Mouse (Mus musculus) thymus, postnatal 0 days (tissue): ENCODE measurements around the gene Rfxap. TPM values are rescaled to one million over a fixed set of nuclear protein-coding genes. Genes with fewer than 3 reads are reported as not detected.
"Not testable (repeated sequence)": the region's sequence is repeated elsewhere in the genome, so short reads cannot be mapped to it uniquely, and the experiment has no call there.

Experiments
- DNase-seq: peaks from one replicate; pipeline ENCODE4 v3.0.0-alpha.2; 2015; ENCODE audit warnings: low spot score
- polyA plus RNA-seq: library from polyadenylated mRNA; unstranded; fragments of >200 nt; fragmentation: Nextera tagmentation; extraction: Ambion mirVana; gene quantifications from 2 replicates; pipeline ENCODE4 v1.2.1, GENCODE M21; 2015

Gene Rfxap
- polyA plus RNA-seq, 1 experiment from 2014 or later = 52.2 TPM

DNA sequence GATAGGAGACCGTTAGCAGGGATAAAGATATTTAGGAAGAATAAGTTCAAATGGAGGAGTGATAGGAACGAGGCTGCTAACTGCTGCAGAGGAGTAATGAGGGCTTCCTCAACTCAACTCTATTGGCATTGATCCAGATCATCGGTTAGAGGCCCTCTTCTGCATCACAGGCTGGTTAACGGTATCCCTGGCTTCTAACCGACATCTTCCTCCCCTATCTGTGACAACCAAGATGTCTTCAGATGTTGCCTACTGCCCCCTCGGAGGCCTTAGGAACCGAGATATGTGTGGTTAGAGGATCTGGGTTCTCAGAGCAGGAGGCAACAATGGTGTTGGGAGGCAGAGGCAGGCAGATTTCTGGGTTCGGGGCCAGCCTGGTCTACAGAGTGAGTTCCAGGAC is 39.0 kb downstream of the Rfxap start:
- DNase-seq = no peak

DNA sequence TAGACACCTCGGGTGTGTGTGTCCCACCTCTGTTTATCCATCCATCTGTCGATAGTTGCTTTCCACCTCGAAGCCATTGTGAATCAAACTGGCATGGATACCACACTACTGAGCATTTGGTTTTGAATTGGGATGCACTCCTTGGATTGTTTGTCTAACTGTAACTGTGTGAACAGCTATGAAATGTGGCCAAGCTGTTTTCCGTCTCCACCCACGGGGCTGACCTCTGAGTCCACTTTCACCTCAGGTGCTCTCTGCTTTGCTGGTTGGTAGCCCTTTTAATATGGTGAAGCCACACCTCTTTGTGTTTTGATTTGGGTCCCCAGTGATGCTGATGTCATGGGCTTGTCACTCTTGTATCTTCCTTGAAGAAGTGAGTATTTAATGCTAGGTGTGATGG is 40.8 kb downstream of the Rfxap start:
- DNase-seq = no peak

DNA sequence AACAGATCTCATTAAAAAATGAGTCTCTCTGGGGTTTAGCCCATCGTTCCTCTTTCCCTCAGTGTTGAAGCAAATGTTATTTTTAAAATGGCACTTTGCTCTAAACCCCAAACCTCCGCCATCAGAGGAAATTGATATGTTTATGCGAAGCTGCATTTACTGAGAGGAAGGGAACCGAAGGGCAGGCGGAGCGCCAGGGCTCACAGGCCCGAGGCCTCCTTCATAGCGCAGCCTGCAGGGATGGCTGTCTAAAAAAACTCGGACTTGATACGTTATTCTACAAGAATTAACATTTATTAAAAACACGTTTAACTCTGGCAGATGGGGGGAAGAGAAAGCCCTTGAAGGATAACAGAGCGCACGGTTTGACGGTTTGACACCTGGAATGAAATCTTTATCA is 41.6 kb downstream of the Rfxap start:
- no peak for DNase-seq

DNA sequence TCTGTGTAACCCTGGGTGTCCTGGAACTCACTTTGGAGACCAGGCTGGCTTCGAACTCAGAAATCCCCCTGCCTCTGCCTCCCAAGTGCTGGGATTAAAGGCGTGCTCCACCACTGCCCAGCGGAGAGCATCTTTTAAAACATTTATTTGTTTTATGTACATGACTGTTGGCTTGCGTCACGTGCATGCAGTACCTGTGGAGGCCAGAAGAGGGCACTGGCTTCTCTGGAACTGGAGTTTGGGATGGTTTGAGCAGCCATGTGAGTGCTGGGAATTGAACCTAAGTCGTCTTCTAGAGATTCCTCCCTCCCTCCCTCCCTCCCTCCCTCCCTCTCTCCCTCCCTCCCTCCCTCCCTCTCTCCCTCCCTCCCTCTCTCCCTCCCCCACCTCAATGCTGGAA is 42.1 kb downstream of the Rfxap start:
- not testable (repeated sequence) for DNase-seq

DNA sequence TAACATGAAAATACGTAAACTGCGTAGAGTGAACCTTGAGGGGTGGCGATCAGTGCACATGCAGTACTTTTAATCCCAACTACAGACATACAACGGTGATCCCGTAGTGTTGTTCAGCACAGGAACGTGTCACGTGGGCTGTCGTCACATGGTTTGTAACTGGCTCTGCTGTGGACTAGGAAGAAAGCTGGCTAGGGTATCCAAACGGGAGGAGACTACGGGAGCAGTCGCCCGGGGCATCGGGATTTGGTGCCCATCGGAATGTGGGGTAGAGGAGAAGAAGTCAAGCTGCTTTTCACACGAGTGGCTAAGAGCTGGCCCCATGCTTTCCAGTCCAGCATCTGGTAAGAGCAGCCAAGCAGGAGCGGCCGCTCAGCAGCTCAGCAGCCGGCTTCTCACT is 43.2 kb downstream of the Rfxap start:
- DNase-seq = no peak

DNA sequence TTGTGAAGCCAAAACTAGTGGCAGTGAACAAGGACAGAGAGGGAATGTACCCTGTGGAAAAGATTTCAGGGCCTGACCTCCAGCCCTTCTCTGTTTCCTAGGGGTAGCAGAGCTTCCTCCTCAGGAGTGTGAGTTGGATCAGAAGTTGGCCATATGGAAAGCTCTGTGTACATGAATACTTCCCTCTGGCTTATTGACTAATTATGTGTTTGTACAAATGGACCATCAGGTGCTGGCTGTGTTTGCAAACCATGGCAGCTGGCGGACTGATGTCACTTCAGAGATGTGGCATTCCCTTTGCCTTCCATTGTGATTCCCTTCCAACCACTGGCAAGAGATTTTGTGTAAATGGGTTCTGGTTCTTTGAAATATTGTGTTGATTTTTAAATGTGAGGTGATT is 46.3 kb downstream of the Rfxap start:
- no peak for DNase-seq

DNA sequence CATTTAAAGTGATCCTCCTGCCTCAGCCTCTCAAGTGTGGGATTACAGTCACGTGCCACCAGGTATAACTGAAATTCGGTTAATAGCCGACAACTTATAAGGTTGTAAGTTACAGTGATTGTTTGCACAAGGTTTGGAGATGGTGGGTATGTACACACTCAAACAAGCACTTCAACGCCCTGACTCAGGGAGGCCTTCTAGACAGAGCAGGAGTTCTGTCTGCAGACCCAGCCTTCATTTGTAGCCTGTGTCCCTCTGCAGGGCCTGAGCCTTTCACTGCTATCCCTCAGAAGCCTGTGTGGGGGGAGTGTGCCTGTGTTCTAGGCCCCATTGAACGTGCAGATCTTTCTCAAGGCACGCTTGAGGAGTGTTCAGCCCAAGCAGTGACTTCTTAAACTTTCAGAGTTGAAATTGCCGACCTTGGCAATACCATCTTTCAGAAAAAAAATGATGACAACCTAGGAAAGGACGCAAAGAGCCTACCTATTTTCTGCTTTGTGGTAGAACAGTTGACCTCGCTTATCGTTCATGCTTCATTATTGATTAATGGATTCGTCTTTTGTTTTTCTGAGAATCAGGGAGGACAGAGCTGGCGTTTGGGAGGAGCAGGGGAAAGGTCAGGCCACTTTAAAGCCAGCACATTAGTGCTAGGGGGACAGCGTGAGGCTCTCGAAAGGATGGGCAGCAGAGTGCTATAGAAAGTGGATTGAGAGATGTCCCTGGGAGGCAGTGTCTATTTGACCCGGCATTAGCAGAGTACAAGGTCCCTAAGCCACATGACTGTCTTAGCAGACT is 47.1 kb downstream of the Rfxap start:
- DNase-seq = no peak

DNA sequence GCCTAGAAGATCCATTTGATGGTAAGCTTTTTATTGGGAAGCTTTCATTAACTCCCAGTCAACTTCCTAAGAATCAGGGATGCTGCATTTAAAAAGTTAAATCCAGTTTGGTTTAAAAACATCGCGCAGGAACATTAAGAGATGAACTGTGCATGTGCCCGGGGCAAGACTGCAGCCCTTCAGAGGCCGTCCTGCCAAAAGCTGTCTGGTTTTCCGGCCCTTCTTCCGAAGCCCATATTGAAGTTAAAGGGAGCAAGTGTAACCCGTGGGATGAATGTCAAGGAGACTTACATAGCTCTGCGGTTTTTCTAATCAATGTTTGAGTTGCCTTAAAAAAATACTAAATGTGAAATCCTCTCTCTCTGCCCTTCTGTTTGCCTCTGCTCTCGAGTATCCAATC is 48.4 kb downstream of the Rfxap start:
- no peak for DNase-seq

DNA sequence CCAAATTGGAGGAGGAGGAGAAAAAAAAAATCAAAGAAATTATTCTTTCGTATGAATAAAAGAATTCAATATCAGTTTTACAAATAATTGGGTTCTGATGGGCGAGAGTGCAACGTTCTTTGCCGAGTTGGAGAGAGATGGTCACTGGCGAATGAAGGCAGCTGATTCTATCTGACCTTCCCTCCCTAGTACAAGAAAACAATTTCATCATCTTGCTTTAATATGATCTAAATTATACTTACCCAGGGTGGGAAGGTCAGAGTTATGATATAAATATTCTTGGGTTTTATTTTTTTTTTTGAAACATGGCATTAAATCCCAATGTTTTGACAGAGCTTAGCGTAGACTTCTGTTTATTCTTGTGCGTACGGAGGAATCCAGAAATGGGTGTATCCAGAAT is 50.1 kb downstream of the Rfxap start:
- DNase-seq = no peak

DNA sequence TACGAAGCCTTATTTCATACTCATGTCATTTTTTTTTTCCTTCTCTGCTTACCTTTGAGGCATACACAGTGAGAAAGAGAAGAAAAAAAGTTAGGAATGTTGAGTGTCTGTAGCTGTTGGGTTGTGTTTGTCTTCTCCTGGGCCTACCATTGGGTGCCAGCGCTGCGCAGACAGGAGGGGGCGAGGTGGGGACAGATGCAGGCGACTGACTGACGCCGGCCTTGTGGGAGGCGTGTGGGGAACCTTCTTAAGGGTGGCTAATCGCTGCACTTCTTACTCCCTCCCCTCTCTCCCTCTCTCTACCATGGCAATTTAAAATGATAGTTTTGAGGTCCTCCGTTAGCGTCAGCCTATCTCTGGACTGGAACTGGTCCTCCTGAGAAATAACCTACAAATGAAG is 51.5 kb downstream of the Rfxap start:
- no peak for DNase-seq

DNA sequence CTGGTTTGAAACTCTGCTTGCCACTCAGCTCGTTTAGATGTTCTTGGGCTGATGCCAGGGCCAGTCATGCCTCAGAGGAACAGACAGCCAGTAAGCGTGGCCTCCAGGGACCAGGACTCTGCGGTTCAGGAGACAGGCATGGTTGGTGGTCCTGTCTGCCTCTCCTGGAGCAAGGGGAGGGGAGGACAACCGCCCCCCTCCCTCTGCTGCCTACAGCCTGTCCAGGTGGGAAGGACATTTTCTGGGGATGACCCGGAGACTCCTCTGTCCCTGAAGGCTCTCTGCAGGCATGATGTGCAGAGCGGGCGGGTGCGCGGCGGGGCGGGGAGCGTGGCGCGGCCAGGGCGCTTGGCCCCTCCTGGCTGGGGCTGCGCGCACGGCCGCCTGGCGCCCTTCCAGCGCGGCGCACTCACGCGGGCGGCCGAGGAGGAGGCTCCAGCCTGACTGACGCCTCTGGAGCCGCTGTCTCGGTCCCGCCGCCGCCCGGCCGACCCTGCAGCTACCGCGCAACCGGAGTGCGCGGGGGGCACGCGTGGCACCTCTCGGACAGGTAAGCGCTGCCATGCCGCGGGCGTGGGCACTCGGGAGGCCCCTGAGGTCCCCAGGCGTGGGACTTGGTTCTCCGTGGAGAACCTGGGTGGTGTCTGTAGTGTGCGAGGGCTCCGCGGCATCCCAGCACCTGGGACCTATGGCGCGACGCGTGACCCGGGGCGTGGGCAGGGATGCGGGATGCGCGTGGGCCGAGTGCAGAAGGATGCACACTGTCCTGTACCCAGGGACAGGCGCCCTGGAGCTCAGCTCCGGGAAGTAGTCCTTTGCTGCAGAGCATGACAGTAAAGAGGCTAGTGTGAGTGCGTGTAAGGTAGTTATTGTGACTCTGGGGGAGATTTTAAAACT is 52.2 kb downstream of the Rfxap start, which contains the start of gene Smad9:
Smad9 (plus strand) TSS at position 438 of the 897 bp plus-strand sequence.
- no peak for DNase-seq

DNA sequence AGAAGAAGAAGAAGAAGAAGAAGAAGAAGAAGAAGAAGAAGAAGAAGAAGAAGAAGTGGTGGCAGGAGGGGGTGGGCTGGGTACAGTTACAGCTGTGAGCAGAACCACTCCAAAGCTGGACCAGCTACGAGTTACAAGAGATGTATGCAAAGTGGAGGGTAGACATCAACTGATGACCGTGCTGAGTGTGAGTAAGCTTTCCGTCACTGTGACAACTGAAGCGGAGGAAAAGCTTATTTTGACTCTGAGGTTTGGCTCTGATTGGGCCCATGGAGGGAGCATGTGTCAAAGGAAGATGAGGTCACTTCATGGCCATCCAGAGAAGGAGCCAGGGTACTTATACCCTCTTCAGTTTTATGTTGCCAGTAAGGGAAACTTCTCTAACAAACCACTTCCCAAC is 54.2 kb downstream of the Rfxap start:
- DNase-seq = no peak

Other genes with a start within 250 kb of the Rfxap start
- 78.6 and 85.1 TPM in 2 replicates for gene Supt20, start 115.0 kb downstream of the Rfxap start, polyA plus RNA-seq
- gene Gm21958, start 93.4 kb downstream of the Rfxap start, polyA plus RNA-seq = 0.22 TPM in 1 of 2 replicates, not detected in the other
- 139 and 158 TPM in 2 replicates for gene Exosc8, start 72.4 kb downstream of the Rfxap start, polyA plus RNA-seq
- 78.3 and 82.8 TPM in 2 replicates for gene Alg5, start 72.3 kb downstream of the Rfxap start, polyA plus RNA-seq
- gene Smad9, start 52.2 kb downstream of the Rfxap start, polyA plus RNA-seq = 0.26 TPM in 2 replicates
- gene Sertm1, start 108.1 kb upstream of the Rfxap start, polyA plus RNA-seq = not detected in 2 replicates
- gene Ccna1, start 247.7 kb upstream of the Rfxap start, polyA plus RNA-seq = 0.21 and 0.35 TPM in 2 replicates